In the genomic region with DNA sequence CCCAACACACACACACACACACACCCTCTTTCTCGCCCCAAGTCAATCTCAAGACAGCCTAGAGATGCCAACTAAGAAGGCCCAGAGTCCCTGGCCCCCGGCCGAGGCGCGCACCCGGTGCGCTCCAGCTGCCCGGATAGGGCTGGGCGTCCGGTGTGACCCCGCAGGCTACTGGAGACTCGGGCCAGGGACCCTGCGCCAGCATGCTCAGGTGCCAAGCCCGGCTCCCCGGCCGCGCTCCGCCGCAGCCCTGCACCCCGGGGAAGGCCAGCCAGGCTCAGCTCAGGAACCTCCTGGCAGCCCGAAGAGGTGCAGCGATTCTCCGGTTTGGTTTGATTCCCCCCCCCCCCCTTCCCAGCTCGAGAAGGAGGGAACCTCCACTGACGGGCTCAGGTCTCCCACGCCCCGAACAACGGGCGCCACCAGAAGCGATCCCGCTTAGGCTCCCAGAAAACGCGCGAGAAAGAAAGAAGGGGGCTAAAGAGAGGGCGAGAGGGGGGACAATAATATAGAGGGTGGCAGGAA, we compare ENCODE assay signal across 9 mouse cellular contexts. TPM values are rescaled to one million over a fixed set of nuclear protein-coding genes. Genes with fewer than 3 reads are reported as not detected.
DNase-seq lines count a peak whose midpoint lies in the region; ATAC-seq and TF ChIP-seq lines count a peak whose summit lies in the region.
"Had no signal": no experiment of that assay in that cellular context is flagged by ENCODE, and none has a peak within 500 bp of the region (broad histone marks: within the 10 kb centered on the region; RNA-seq: fewer than 3 reads in every experiment).

No protein-coding gene starts in this region.

- no peak for ATAC-seq in megakaryocyte, adult 5-6 weeks (ENCODE audit: poor library complexity, severe bottlenecking)
- peak; percentile 39; the same call in 1 of the 2 replicates for ATAC-seq in embryonic facial prominence, embryonic 13.5 days (ENCODE audit: insufficient number of reproducible peaks, insufficient read depth, low FRiP score, low TSS enrichment, low read depth)
- no peak for ATAC-seq in inflammation-experienced regulatory T-cells, adult 6 months

- no peak overlapping the region for H3K27ac ChIP-seq in embryonic facial prominence, embryonic 13.5 days
- H3K27ac ChIP-seq in small intestine, adult 2 months (ENCODE audit: insufficient read depth, low read depth, low read length): no peak overlapping the region

- peak overlapping the region; percentile 90 for H3K4me2 ChIP-seq in embryonic facial prominence, embryonic 13.5 days

- no peak for TF ChIP-seq POLR2A in small intestine, adult 2 months (IDR thresholded peaks at IDR 0.05; ENCODE audit: low read depth, low read length)

- no peak for TF ChIP-seq CTCF in small intestine, adult 2 months (IDR thresholded peaks at IDR 0.05; ENCODE audit: extremely low read depth, insufficient read length, insufficient replicate concordance, low read depth, low read length)

- peak; percentile 13 for DNase-seq in heart, postnatal 25 days (ENCODE audit: low spot score)
- peak; percentile 50 to 64 for DNase-seq in kidney, postnatal 4 days
- DNase-seq in lung, postnatal 10 days: peak; percentile 6

- WGBS in embryonic facial prominence, embryonic 13.5 days: under 1% methylated on average over 31 of the region's 35 CpGs
- WGBS in small intestine, adult 2 months: 2% methylated on average over 35 of the region's 35 CpGs

- no peaks in the 10 kb centered on the region for H3K36me3 ChIP-seq in megakaryocyte, embryonic 14.5 days (replicated peaks; ENCODE audit: low read length)
- no peaks in the 10 kb centered on the region for H3K36me3 ChIP-seq in embryonic facial prominence, embryonic 13.5 days
- no peaks in the 10 kb centered on the region for H3K36me3 ChIP-seq in small intestine, adult 2 months (ENCODE audit: control insufficient read depth, insufficient read depth, low read length)

- intact Hi-C loops in heart, postnatal 25 days (cut with DNase I): loop anchor here (5.0 kb wide), 2 partner anchors 130 to 600 kb away; no protein-coding TSS in a partner anchor

- H3K9me3 ChIP-seq in megakaryocyte, embryonic 14.5 days: no peaks in the 10 kb centered on the region
- no peaks in the 10 kb centered on the region for H3K9me3 ChIP-seq in embryonic facial prominence, embryonic 13.5 days

- H3K27me3 ChIP-seq in megakaryocyte, embryonic 14.5 days (replicated peaks): peaks cover 58% of the 10 kb centered on the region
- H3K27me3 ChIP-seq in embryonic facial prominence, embryonic 13.5 days: peaks cover 76% of the 10 kb centered on the region
- H3K27me3 ChIP-seq in small intestine, adult 2 months (ENCODE audit: control insufficient read depth, insufficient read depth, low read length): peaks cover 24% of the 10 kb centered on the region

- peak overlapping the region; percentile 91 for H3K4me3 ChIP-seq in megakaryocyte, embryonic 14.5 days (replicated peaks)
- H3K4me3 ChIP-seq in embryonic facial prominence, embryonic 13.5 days: peak overlapping the region; percentile 52
- H3K4me3 ChIP-seq in small intestine, adult 2 months (ENCODE audit: low read depth, low read length): peak overlapping the region; percentile 24; the same call in 1 of the 2 replicates

- peak overlapping the region; percentile 60 for H3K9ac ChIP-seq in embryonic facial prominence, embryonic 13.5 days

- peaks cover 27% of the 10 kb centered on the region for H3K4me1 ChIP-seq in megakaryocyte, embryonic 14.5 days
- peaks cover 27% of the 10 kb centered on the region for H3K4me1 ChIP-seq in embryonic facial prominence, embryonic 13.5 days
- H3K4me1 ChIP-seq in small intestine, adult 2 months (ENCODE audit: control insufficient read depth, insufficient read depth, insufficient read length, low read length): 0 out of 2 replicates have a peak, but pooled peaks cover 2% of the 10 kb centered on the region

RNA-seq across cellular contexts. Expression of a gene that starts 0.9 kb away (rescaled TPM):
- polyA plus RNA-seq in megakaryocyte, embryonic 14.5 days (2012; ENCODE audit: insufficient read depth, low replicate concordance): not detected in 2 replicates
- total RNA-seq in megakaryocyte, adult 5-6 weeks (2015): not detected in 2 replicates
- not detected in 2 replicates for total RNA-seq in megakaryocyte, adult 5-6 weeks (2017)
- 0.56 and 0.73 TPM in 2 replicates for polyA plus RNA-seq in embryonic facial prominence, embryonic 13.5 days (2015; fragmentation: Nextera tagmentation; extraction: Ambion mirVana)
- 10 to 100 TPM; 12.2 to 14.0 TPM for total RNA-seq in heart, postnatal 25 days (2021)
- not detected in 2 replicates for polyA plus RNA-seq in small intestine, adult 2 months (2012; rRNA removed)
- polyA plus RNA-seq in inflammation-experienced regulatory T-cells, adult 6 months (2017; shearing (Covaris generic)): not detected
- total RNA-seq: MEL had no signal

Comparison
In these comparisons a context has a peak if more than half of its experiments do, and no peak if none do; other contexts are left out.
1. H3K4me3 ChIP-seq: peak in every context shown above with its lines; median percentile 91 in megakaryocyte, embryonic 14.5 days; 52 in embryonic facial prominence, embryonic 13.5 days; 24 in small intestine, adult 2 months.
2. DNase-seq: peak in every context shown above with its lines; median percentile 57 in kidney, postnatal 4 days; 13 in heart, postnatal 25 days; 6 in lung, postnatal 10 days.